Comparison of ENCODE assay signal across 7 mouse cellular contexts in genomic region chr17:66111402-66111959, GRCm38 (mm10). TPM values are rescaled to one million over a fixed set of nuclear protein-coding genes. Genes with fewer than 3 reads are reported as not detected.
DNase-seq lines count a peak whose midpoint lies in the region; ATAC-seq and TF ChIP-seq lines count a peak whose summit lies in the region.

TSS of gene Washc1 (plus strand) at chr17:66111545.

- peak within 1 kb of the TSS; percentile 40 for H3K4me2 ChIP-seq in embryonic facial prominence, embryonic 11.5 days (ENCODE audit: low read depth, low read length)
- peak within 1 kb of the TSS; percentile 65 for H3K4me2 ChIP-seq in limb, embryonic 12.5 days
- H3K4me2 ChIP-seq in midbrain, embryonic 15.5 days: peak within 1 kb of the TSS; percentile 62

- ATAC-seq in embryonic facial prominence, embryonic 11.5 days (replicated peaks; ENCODE audit: insufficient number of reproducible peaks, low FRiP score, low TSS enrichment, low read depth): peak; percentile 98
- peak; percentile 96 for ATAC-seq in limb, embryonic 12.5 days (ENCODE audit: insufficient number of reproducible peaks, insufficient read depth, low FRiP score, low TSS enrichment, low read depth)
- ATAC-seq in midbrain, embryonic 15.5 days (replicated peaks): peak; percentile 97

- no peaks in the 10 kb centered on the region for H3K9me3 ChIP-seq in embryonic facial prominence, embryonic 11.5 days (replicated peaks; ENCODE audit: control insufficient read depth, low read length)
- no peaks in the 10 kb centered on the region for H3K9me3 ChIP-seq in limb, embryonic 12.5 days
- H3K9me3 ChIP-seq in midbrain, embryonic 15.5 days: no peaks in the 10 kb centered on the region

- no peak for TF ChIP-seq CTCF in kidney, adult 2 months (conservative IDR thresholded peaks at IDR 0.05; ENCODE audit: insufficient read depth, insufficient read length, low read depth, low read length)
- no peak for TF ChIP-seq CTCF in spleen, adult 2 months (IDR thresholded peaks at IDR 0.05; ENCODE audit: extremely low read depth, insufficient read depth, insufficient read length, insufficient replicate concordance)

- peak within 1 kb of the TSS; percentile 82 for H3K9ac ChIP-seq in embryonic facial prominence, embryonic 11.5 days (replicated peaks; ENCODE audit: low read length)
- peak within 1 kb of the TSS; percentile 82 for H3K9ac ChIP-seq in limb, embryonic 12.5 days (replicated peaks)
- peak within 1 kb of the TSS; percentile 87 for H3K9ac ChIP-seq in midbrain, embryonic 15.5 days

- no peaks in the 10 kb centered on the region; the same call in 1 of the 2 replicates for H3K36me3 ChIP-seq in embryonic facial prominence, embryonic 11.5 days (replicated peaks; ENCODE audit: control insufficient read depth, insufficient read depth, low read depth, low read length)
- no peaks in the 10 kb centered on the region for H3K36me3 ChIP-seq in kidney, adult 2 months (ENCODE audit: control insufficient read depth, insufficient read depth, low read length)
- peaks cover 30% of the 10 kb centered on the region for H3K36me3 ChIP-seq in limb, embryonic 12.5 days
- peaks cover 8% of the 10 kb centered on the region for H3K36me3 ChIP-seq in midbrain, embryonic 15.5 days (replicated peaks)
- H3K36me3 ChIP-seq in spleen, adult 2 months (ENCODE audit: control insufficient read depth, insufficient read depth, low read length): peaks cover 18% of the 10 kb centered on the region

- DNase-seq in adrenal gland, postnatal 14 days: peak; percentile 95
- DNase-seq in embryonic facial prominence, embryonic 11.5 days (ENCODE audit: low spot score): peak; percentile 97
- DNase-seq in heart, adult 11 months: peak; percentile 99
- DNase-seq in kidney, adult 2 months: peak; percentile 94
- peak; percentile 67 to 87 for DNase-seq in spleen, adult 2 months (ENCODE audit: low read depth in 1 of 2, low spot score in 2 of 2)

- peak within 1 kb of the TSS; percentile 79 for H3K4me3 ChIP-seq in embryonic facial prominence, embryonic 11.5 days (ENCODE audit: low read depth, low read length)
- peak within 1 kb of the TSS; percentile 83 for H3K4me3 ChIP-seq in kidney, adult 2 months (ENCODE audit: insufficient read depth, low read depth, low read length)
- H3K4me3 ChIP-seq in limb, embryonic 12.5 days (replicated peaks): peak within 1 kb of the TSS; percentile 86
- H3K4me3 ChIP-seq in midbrain, embryonic 15.5 days: peak within 1 kb of the TSS; percentile 98
- peak within 1 kb of the TSS; percentile 94 for H3K4me3 ChIP-seq in spleen, adult 2 months (ENCODE audit: extremely low read depth, insufficient read depth, insufficient read length)

- H3K4me1 ChIP-seq in embryonic facial prominence, embryonic 11.5 days (ENCODE audit: control insufficient read depth, insufficient read depth, low read length): no peaks in the 10 kb centered on the region
- H3K4me1 ChIP-seq in kidney, adult 2 months (ENCODE audit: control insufficient read depth, insufficient read depth, low read length): peaks cover 2% of the 10 kb centered on the region; the same call in 1 of the 2 replicates
- H3K4me1 ChIP-seq in limb, embryonic 12.5 days (replicated peaks): peaks cover 14% of the 10 kb centered on the region
- H3K4me1 ChIP-seq in midbrain, embryonic 15.5 days: peaks cover 16% of the 10 kb centered on the region
- H3K4me1 ChIP-seq in spleen, adult 2 months (ENCODE audit: control insufficient read depth, insufficient read depth, insufficient read length): peaks cover 4% of the 10 kb centered on the region; the same call in 1 of the 2 replicates

- 0% methylated on average over 37 of the region's 41 CpGs for WGBS in embryonic facial prominence, embryonic 11.5 days
- WGBS in kidney, adult 2 months: under 1% methylated on average over 41 of the region's 41 CpGs
- WGBS in limb, embryonic 12.5 days: under 1% methylated on average over 40 of the region's 41 CpGs
- WGBS in midbrain, embryonic 15.5 days: under 1% methylated on average over 41 of the region's 41 CpGs
- under 1% methylated on average over 40 of the region's 41 CpGs for WGBS in spleen, adult 2 months

- no peak for TF ChIP-seq POLR2A in kidney, adult 2 months (IDR thresholded peaks at IDR 0.05; ENCODE audit: low read depth, low read length)
- no peak; the same call in 1 of the 2 replicates for TF ChIP-seq POLR2A in spleen, adult 2 months (IDR thresholded peaks at IDR 0.05; ENCODE audit: low read depth, low read length)

- H3K27ac ChIP-seq in embryonic facial prominence, embryonic 11.5 days (replicated peaks; ENCODE audit: low read depth, low read length): peak within 1 kb of the TSS; percentile 54; the same call in 1 of the 2 replicates
- H3K27ac ChIP-seq in kidney, adult 2 months (ENCODE audit: insufficient read depth, low read depth, low read length): peak within 1 kb of the TSS; percentile 44
- H3K27ac ChIP-seq in limb, embryonic 12.5 days: peak within 1 kb of the TSS; percentile 77; the same call in 1 of the 2 replicates
- H3K27ac ChIP-seq in midbrain, embryonic 15.5 days: peak within 1 kb of the TSS; percentile 81
- peak within 1 kb of the TSS; percentile 81 for H3K27ac ChIP-seq in spleen, adult 2 months (ENCODE audit: insufficient read depth, low read length)

- no peaks in the 10 kb centered on the region for H3K27me3 ChIP-seq in embryonic facial prominence, embryonic 11.5 days (ENCODE audit: control insufficient read depth, insufficient read depth, low read length)
- H3K27me3 ChIP-seq in kidney, adult 2 months (replicated peaks; ENCODE audit: control insufficient read depth, insufficient read depth, low read length): no peaks in the 10 kb centered on the region
- H3K27me3 ChIP-seq in limb, embryonic 12.5 days: no peaks in the 10 kb centered on the region
- no peaks in the 10 kb centered on the region for H3K27me3 ChIP-seq in midbrain, embryonic 15.5 days (replicated peaks)
- no peaks in the 10 kb centered on the region for H3K27me3 ChIP-seq in spleen, adult 2 months (ENCODE audit: control insufficient read depth, insufficient read depth, low read length)

RNA-seq across cellular contexts. Expression of gene Washc1, which starts in this region (rescaled TPM):
- total RNA-seq in adrenal gland, postnatal 14 days (2021): 28.2 and 33.8 TPM in 2 replicates
- 36.3 and 36.8 TPM in 2 replicates for polyA plus RNA-seq in embryonic facial prominence, embryonic 11.5 days (2014; fragmentation: Nextera tagmentation; extraction: Ambion mirVana)
- polyA plus RNA-seq in kidney, adult 2 months (2012; rRNA removed): 37.1 and 41.6 TPM in 2 replicates
- 37.4 and 40.9 TPM in 2 replicates for polyA plus RNA-seq in limb, embryonic 12.5 days (2016; fragmentation: Nextera tagmentation; extraction: Ambion mirVana)
- 44.9 and 46.3 TPM in 2 replicates for polyA plus RNA-seq in midbrain, embryonic 15.5 days (2015; fragmentation: Nextera tagmentation; extraction: Ambion mirVana)
- polyA plus RNA-seq in spleen, adult 2 months (2012; rRNA removed): 36.3 and 43.7 TPM in 2 replicates

Comparison
In these comparisons a context has a peak if more than half of its experiments do, and no peak if none do; other contexts are left out.
1. Peak in every context shown above with its lines: DNase-seq, ATAC-seq, H3K4me3 ChIP-seq and H3K27ac ChIP-seq.